Mouse (Mus musculus): ENCODE results near the gene Tmem255b. TPM values are rescaled to one million over a fixed set of nuclear protein-coding genes. Genes with fewer than 3 reads are reported as not detected.

Tmem255b gene
- 0.67 and 0.75 TPM in 2 replicates for polyA plus RNA-seq (2015; fragmentation: Nextera tagmentation; extraction: Ambion mirVana)

- Histone ChIP-seq H3K4me1 (no peaks in the 10 kb centered on the region), H3K4me3 (no peak within 1 kb of the TSS), H3K9ac (no peak within 1 kb of the TSS), H3K9me3 (no peaks in the 10 kb centered on the region), H3K36me3 (no peaks in the 10 kb centered on the region), H3K27ac (no peak within 1 kb of the TSS), H3K27me3 (peaks cover 38% of the 10 kb centered on the region), H3K4me2 (no peak within 1 kb of the TSS)
- ATAC-seq (ENCODE audit: borderline replicate concordance, extremely low read depth, low FRiP score, low TSS enrichment) = no peak
- WGBS = 18% methylated on average over 10 of the region's 10 CpGs
Measured at GRCm38 (mm10) chr8:13434889-13435288, at the start of gene Tmem255b. Gene Tmem255b, plus strand, starts transcription at chr8:13435189.

GRCm38 (mm10) chr8:13386366-13386765 lies 48.6 kb upstream of the Tmem255b start:
- H3K4me1 ChIP-seq = no peaks in the 10 kb centered on the region
- no peak overlapping the region for H3K4me2 ChIP-seq
- WGBS = 66% methylated on average over 13 of the region's 13 CpGs
- no peaks in the 10 kb centered on the region for H3K27me3 ChIP-seq
- H3K4me3 ChIP-seq = no peak overlapping the region
- H3K9ac ChIP-seq = no peak overlapping the region
- H3K27ac ChIP-seq = no peak overlapping the region
- 0 out of 2 replicates have a peak, but pooled peaks cover 2% of the 10 kb centered on the region for H3K36me3 ChIP-seq
- ATAC-seq (ENCODE audit: borderline replicate concordance, extremely low read depth, low FRiP score, low TSS enrichment) = no peak
- H3K9me3 ChIP-seq = no peaks in the 10 kb centered on the region

- H3K4me1 ChIP-seq = no peaks in the 10 kb centered on the region
- no peak overlapping the region for H3K27ac ChIP-seq
- no peak for ATAC-seq (ENCODE audit: borderline replicate concordance, extremely low read depth, low FRiP score, low TSS enrichment)
- H3K4me3 ChIP-seq = no peak overlapping the region
- H3K9me3 ChIP-seq = no peaks in the 10 kb centered on the region
- H3K4me2 ChIP-seq = no peak overlapping the region
- H3K9ac ChIP-seq = no peak overlapping the region
- H3K36me3 ChIP-seq = no peaks in the 10 kb centered on the region
- no peaks in the 10 kb centered on the region for H3K27me3 ChIP-seq
- 74% methylated on average over 8 of the region's 8 CpGs for WGBS
Measured at GRCm38 (mm10) chr8:13387728-13388127, 47.3 kb upstream of the Tmem255b start.

GRCm38 (mm10) chr8:13388744-13389143 lies 46.2 kb upstream of the Tmem255b start:
- no peak overlapping the region for H3K4me2 ChIP-seq
- H3K36me3 ChIP-seq = no peaks in the 10 kb centered on the region
- H3K4me3 ChIP-seq = no peak overlapping the region
- no peak for ATAC-seq (ENCODE audit: borderline replicate concordance, extremely low read depth, low FRiP score, low TSS enrichment)
- no peaks in the 10 kb centered on the region for H3K4me1 ChIP-seq
- H3K27ac ChIP-seq = no peak overlapping the region
- WGBS = 87% methylated on average over 2 of the region's 2 CpGs
- H3K9me3 ChIP-seq = no peaks in the 10 kb centered on the region
- H3K27me3 ChIP-seq = no peaks in the 10 kb centered on the region
- no peak overlapping the region for H3K9ac ChIP-seq

- no peaks in the 10 kb centered on the region for H3K9me3 ChIP-seq
- no peak overlapping the region for H3K27ac ChIP-seq
- H3K36me3 ChIP-seq = no peaks in the 10 kb centered on the region
- no peak overlapping the region for H3K4me3 ChIP-seq
- H3K4me1 ChIP-seq = no peaks in the 10 kb centered on the region
- H3K27me3 ChIP-seq = no peaks in the 10 kb centered on the region
- no peak overlapping the region for H3K4me2 ChIP-seq
- H3K9ac ChIP-seq = no peak overlapping the region
- no peak for ATAC-seq (ENCODE audit: borderline replicate concordance, extremely low read depth, low FRiP score, low TSS enrichment)
- WGBS = 87% methylated on average over 7 of the region's 7 CpGs
Measured at GRCm38 (mm10) chr8:13393869-13394268, 41.1 kb upstream of the Tmem255b start.

GRCm38 (mm10) chr8:13396725-13397124 lies 38.3 kb upstream of the Tmem255b start, which contains the start of gene Atp4b:
Gene Atp4b, minus strand, starts transcription at chr8:13396825.
- no peak within 1 kb of the TSS for H3K4me3 ChIP-seq
- no peaks in the 10 kb centered on the region for H3K9me3 ChIP-seq
- 72% methylated on average over 5 of the region's 5 CpGs for WGBS
- no peak within 1 kb of the TSS for H3K4me2 ChIP-seq
- H3K4me1 ChIP-seq = no peaks in the 10 kb centered on the region
- no peaks in the 10 kb centered on the region for H3K36me3 ChIP-seq
- no peak for ATAC-seq (ENCODE audit: borderline replicate concordance, extremely low read depth, low FRiP score, low TSS enrichment)
- H3K27ac ChIP-seq = no peak within 1 kb of the TSS
- H3K27me3 ChIP-seq = no peaks in the 10 kb centered on the region
- H3K9ac ChIP-seq = no peak within 1 kb of the TSS

GRCm38 (mm10) chr8:13403517-13403916 lies 31.5 kb upstream of the Tmem255b start:
- Histone ChIP-seq H3K36me3 (no peaks in the 10 kb centered on the region), H3K27me3 (no peaks in the 10 kb centered on the region), H3K4me1 (no peaks in the 10 kb centered on the region), H3K9me3 (no peaks in the 10 kb centered on the region), H3K27ac (no peak overlapping the region), H3K4me3 (no peak overlapping the region), H3K4me2 (no peak overlapping the region), H3K9ac (no peak overlapping the region)
- ATAC-seq (ENCODE audit: borderline replicate concordance, extremely low read depth, low FRiP score, low TSS enrichment) = no peak
- 38% methylated on average over 6 of the region's 6 CpGs for WGBS

- no peaks in the 10 kb centered on the region for H3K4me1 ChIP-seq
- no peak within 1 kb of the TSS for H3K4me3 ChIP-seq
- no peak within 1 kb of the TSS for H3K27ac ChIP-seq
- H3K36me3 ChIP-seq = no peaks in the 10 kb centered on the region
- H3K9ac ChIP-seq = no peak within 1 kb of the TSS
- WGBS = 76% methylated on average over 5 of the region's 5 CpGs
- no peak for ATAC-seq (ENCODE audit: borderline replicate concordance, extremely low read depth, low FRiP score, low TSS enrichment)
- H3K27me3 ChIP-seq = no peaks in the 10 kb centered on the region
- no peak within 1 kb of the TSS for H3K4me2 ChIP-seq
- no peaks in the 10 kb centered on the region for H3K9me3 ChIP-seq
Measured at GRCm38 (mm10) chr8:13404666-13405131, 30.3 kb upstream of the Tmem255b start, which contains the start of gene Grk1. Gene Grk1, plus strand, starts transcription at chr8:13405081.

- ATAC-seq (ENCODE audit: borderline replicate concordance, extremely low read depth, low FRiP score, low TSS enrichment) = no peak
- Histone ChIP-seq H3K4me3 (no peak overlapping the region), H3K36me3 (no peaks in the 10 kb centered on the region), H3K27me3 (no peaks in the 10 kb centered on the region), H3K4me1 (no peaks in the 10 kb centered on the region), H3K27ac (no peak overlapping the region), H3K4me2 (no peak overlapping the region), H3K9me3 (no peaks in the 10 kb centered on the region), H3K9ac (no peak overlapping the region)
- WGBS = 83% methylated on average over 5 of the region's 5 CpGs
Measured at GRCm38 (mm10) chr8:13406011-13406410, 29.0 kb upstream of the Tmem255b start.

- H3K36me3 ChIP-seq = no peaks in the 10 kb centered on the region
- no peak for ATAC-seq (ENCODE audit: borderline replicate concordance, extremely low read depth, low FRiP score, low TSS enrichment)
- no peaks in the 10 kb centered on the region for H3K9me3 ChIP-seq
- no peak overlapping the region for H3K4me2 ChIP-seq
- no peaks in the 10 kb centered on the region for H3K4me1 ChIP-seq
- H3K4me3 ChIP-seq = no peak overlapping the region
- no peaks in the 10 kb centered on the region for H3K27me3 ChIP-seq
- no peak overlapping the region for H3K27ac ChIP-seq
- no peak overlapping the region for H3K9ac ChIP-seq
- 33% methylated on average over 6 of the region's 6 CpGs for WGBS
Measured at GRCm38 (mm10) chr8:13411597-13411996, 23.4 kb upstream of the Tmem255b start.

GRCm38 (mm10) chr8:13412891-13413558 lies 22.0 kb upstream of the Tmem255b start:
- Histone ChIP-seq H3K36me3 (no peaks in the 10 kb centered on the region), H3K27me3 (no peaks in the 10 kb centered on the region), H3K27ac (no peak overlapping the region), H3K4me1 (no peaks in the 10 kb centered on the region), H3K4me3 (no peak overlapping the region), H3K9ac (no peak overlapping the region), H3K9me3 (no peaks in the 10 kb centered on the region), H3K4me2 (no peak overlapping the region)
- no peak for ATAC-seq (ENCODE audit: borderline replicate concordance, extremely low read depth, low FRiP score, low TSS enrichment)
- 58% methylated on average over 13 of the region's 13 CpGs for WGBS

- Histone ChIP-seq H3K9ac (no peak overlapping the region), H3K36me3 (no peaks in the 10 kb centered on the region), H3K4me3 (no peak overlapping the region), H3K4me2 (no peak overlapping the region), H3K9me3 (no peaks in the 10 kb centered on the region), H3K4me1 (no peaks in the 10 kb centered on the region), H3K27ac (no peak overlapping the region), H3K27me3 (no peaks in the 10 kb centered on the region)
- no peak for ATAC-seq (ENCODE audit: borderline replicate concordance, extremely low read depth, low FRiP score, low TSS enrichment)
- WGBS = 38% methylated on average over 12 of the region's 12 CpGs
Measured at GRCm38 (mm10) chr8:13413823-13414390, 21.1 kb upstream of the Tmem255b start.

Measured in lung, embryonic 15.5 days (tissue).